Mouse (Mus musculus) erythroblast, embryonic 14.5 days (primary cell): ENCODE data around the gene Gfy. TPM values are rescaled to one million over a fixed set of nuclear protein-coding genes. Genes with fewer than 3 reads are reported as not detected.

Experiments used
- H3K27me3 ChIP-seq: 2 replicates; pipeline ENCODE4 v1.6.1; 2012; ENCODE audit warnings: inconsistent platforms; ENCODE audit not compliant: control insufficient read depth
- H3K36me3 ChIP-seq: 2 replicates; pipeline ENCODE4 v1.6.1; 2012; ENCODE audit warnings: mild to moderate bottlenecking, inconsistent platforms; ENCODE audit not compliant: control insufficient read depth
- H3K4me1 ChIP-seq: 2 replicates; pipeline ENCODE4 v1.6.1; 2012; ENCODE audit warnings: inconsistent platforms; ENCODE audit not compliant: control insufficient read depth
- H3K4me3 ChIP-seq: replicated peaks from 2 replicates; pipeline ENCODE3; 2012; ENCODE audit warnings: moderate library complexity, mild to moderate bottlenecking, inconsistent platforms
- H3K9me3 ChIP-seq: 2 replicates; pipeline ENCODE4 v1.6.1; 2012; ENCODE audit warnings: low read length, inconsistent platforms, mixed read lengths; ENCODE audit not compliant: control insufficient read depth
- GATA1 ChIP-seq: IDR thresholded peaks from 2 replicates; pipeline ENCODE4 v1.6.1; 2012; ENCODE audit warnings: low read length, inconsistent platforms, mixed read lengths
- TAL1 ChIP-seq: IDR thresholded peaks from 3 replicates; pipeline ENCODE4 v1.6.1; 2012; ENCODE audit warnings: low read length, inconsistent platforms, mixed read lengths
- polyA plus RNA-seq: library from polyadenylated mRNA; stranded (reverse); fragments of >175 nt; gene quantifications from 2 replicates; pipeline ENCODE4 v1.2.3, GENCODE M21; 2012

Gene Gfy
- polyA plus RNA-seq, 1 experiment = not detected

- Histone ChIP-seq H3K9me3 (no peaks in the 10 kb centered on the region), H3K4me1 (no peaks in the 10 kb centered on the region), H3K27me3 (peaks cover 27% of the 10 kb centered on the region)
Observed at GRCm38 (mm10) chr7:45195341-45196175, 16.2 kb upstream of the Gfy start.

DNA sequence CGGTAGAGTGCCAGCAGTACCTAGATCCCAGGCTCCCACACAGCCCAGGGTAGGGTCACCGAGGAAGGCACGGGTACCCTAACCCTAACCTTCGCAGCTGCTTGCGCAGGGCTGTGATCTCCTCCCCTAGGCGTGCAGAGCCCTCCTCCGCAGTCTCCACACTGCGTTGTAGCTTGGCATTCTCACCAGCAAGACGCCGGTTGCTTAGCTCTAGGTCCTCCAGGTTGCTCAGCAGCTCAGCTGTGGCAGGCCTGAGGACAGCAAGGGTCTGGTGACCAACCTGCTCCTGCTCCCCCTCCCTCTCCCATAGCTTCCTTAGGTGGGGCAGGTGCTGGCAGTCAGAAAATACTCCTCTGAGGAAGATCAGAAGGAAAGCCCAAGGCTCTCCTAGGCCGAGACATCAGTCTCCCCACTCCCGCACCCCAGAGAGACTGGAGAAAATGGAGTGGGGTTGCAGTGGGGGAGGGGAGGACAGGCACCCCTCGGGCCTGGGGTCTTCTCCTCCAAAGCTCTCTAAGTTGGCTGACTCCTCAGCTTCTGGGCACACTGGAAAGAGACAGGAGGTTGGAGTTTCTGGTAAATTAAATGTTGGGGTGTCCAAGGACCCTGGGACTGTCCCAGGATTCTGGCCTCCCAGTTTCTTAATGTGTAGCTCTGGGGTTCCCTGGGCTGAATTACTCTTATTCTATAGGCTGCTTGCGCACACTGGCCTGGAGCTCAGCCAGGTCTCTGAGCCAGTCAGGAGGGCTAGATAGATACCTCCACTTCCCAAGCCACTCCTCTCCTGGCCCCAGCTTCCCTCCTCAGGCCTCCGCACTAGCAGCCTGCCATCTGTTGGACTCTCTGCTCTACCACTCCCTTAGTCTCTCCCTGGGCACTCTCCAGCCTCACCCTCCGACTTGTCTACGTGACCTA is 14.8 kb upstream of the Gfy start:
- TF ChIP-seq TAL1 = no peak
- no peak for TF ChIP-seq GATA1
- no peaks in the 10 kb centered on the region for H3K4me1 ChIP-seq
- no peaks in the 10 kb centered on the region for H3K36me3 ChIP-seq
- H3K4me3 ChIP-seq = no peak overlapping the region
- peaks cover 38% of the 10 kb centered on the region for H3K27me3 ChIP-seq
- H3K9me3 ChIP-seq = no peaks in the 10 kb centered on the region

More at GRCm38 (mm10) chr7:45195341-45196175, 16.2 kb upstream of the Gfy start:
- TF ChIP-seq TAL1 (no peak), GATA1 (no peak)
- no peaks in the 10 kb centered on the region for H3K36me3 ChIP-seq
- no peak overlapping the region for H3K4me3 ChIP-seq

- Histone ChIP-seq H3K4me1 (no peaks in the 10 kb centered on the region), H3K4me3 (no peak overlapping the region), H3K27me3 (peaks cover 45% of the 10 kb centered on the region), H3K9me3 (no peaks in the 10 kb centered on the region), H3K36me3 (no peaks in the 10 kb centered on the region)
- TF ChIP-seq GATA1 (no peak), TAL1 (no peak)
Observed at GRCm38 (mm10) chr7:45193406-45193805, 14.0 kb upstream of the Gfy start.

DNA sequence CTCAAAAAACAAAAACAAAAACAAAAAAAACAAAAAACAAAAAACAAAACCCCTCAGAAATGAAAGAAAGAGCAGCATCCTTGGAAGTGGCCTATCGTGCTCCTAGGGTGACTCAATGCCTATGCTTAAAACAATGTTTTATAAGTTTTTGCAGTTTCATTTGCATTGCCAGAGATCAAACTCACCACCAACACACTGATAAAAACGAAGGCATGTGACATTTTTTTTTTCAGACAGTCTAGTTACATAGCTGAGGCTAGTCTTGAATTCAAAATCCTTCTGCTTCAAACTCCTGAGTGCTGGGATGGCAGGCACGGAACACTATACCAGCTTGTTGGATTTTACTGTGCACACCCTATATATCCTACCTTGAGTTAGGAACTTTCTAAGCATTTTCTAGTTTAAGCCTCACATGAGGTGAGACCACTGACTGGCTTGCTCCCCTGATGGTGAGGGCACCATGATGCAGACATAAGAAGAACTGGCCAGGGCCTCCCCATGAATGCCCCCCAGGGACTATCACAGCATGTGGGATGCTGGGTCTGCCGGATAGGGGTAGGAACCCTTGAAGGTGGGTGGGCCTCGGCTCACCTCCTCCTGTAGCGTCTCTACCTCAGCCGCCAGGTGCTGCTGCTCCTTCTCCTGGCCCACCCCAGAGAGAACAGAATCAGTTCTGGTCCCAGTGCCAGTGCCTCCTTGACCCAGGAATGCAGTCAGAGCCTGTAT is 13.4 kb upstream of the Gfy start:
- H3K36me3 ChIP-seq = no peaks in the 10 kb centered on the region
- H3K9me3 ChIP-seq = no peaks in the 10 kb centered on the region
- H3K27me3 ChIP-seq = peaks cover 51% of the 10 kb centered on the region
- no peaks in the 10 kb centered on the region for H3K4me1 ChIP-seq
- TF ChIP-seq GATA1 = no peak
- TF ChIP-seq TAL1 = no peak
- no peak overlapping the region for H3K4me3 ChIP-seq

- TF ChIP-seq GATA1 (no peak), TAL1 (no peak)
- H3K4me3 ChIP-seq = no peak overlapping the region
- no peaks in the 10 kb centered on the region for H3K36me3 ChIP-seq
- H3K4me1 ChIP-seq = no peaks in the 10 kb centered on the region
- peaks cover 54% of the 10 kb centered on the region for H3K27me3 ChIP-seq
- no peaks in the 10 kb centered on the region for H3K9me3 ChIP-seq
Observed at GRCm38 (mm10) chr7:45191803-45192363, 12.5 kb upstream of the Gfy start.

DNA sequence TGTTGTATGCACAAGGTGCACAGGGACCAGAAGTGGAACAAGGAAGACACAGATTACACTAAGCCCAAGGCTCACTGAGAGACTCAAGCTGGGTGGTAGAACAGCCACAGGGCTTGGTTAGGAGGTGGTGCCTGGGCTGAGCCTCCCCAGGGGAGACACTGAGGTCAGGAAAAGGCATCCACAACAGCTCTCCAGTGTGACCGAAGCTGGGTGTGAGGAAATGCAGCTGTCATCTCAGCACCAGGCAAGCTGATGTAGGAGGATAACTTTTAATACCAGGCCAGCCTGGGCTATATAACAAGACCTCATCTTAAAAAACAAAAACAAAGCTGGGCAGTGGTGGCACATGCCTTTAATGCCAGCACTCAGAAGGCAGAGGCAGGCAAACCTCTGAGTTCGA is 11.8 kb upstream of the Gfy start:
- H3K27me3 ChIP-seq = peaks cover 61% of the 10 kb centered on the region
- H3K36me3 ChIP-seq = no peaks in the 10 kb centered on the region
- H3K4me3 ChIP-seq = no peak overlapping the region
- TF ChIP-seq TAL1 = no peak
- no peak for TF ChIP-seq GATA1
- H3K4me1 ChIP-seq = no peaks in the 10 kb centered on the region
- H3K9me3 ChIP-seq = no peaks in the 10 kb centered on the region

DNA sequence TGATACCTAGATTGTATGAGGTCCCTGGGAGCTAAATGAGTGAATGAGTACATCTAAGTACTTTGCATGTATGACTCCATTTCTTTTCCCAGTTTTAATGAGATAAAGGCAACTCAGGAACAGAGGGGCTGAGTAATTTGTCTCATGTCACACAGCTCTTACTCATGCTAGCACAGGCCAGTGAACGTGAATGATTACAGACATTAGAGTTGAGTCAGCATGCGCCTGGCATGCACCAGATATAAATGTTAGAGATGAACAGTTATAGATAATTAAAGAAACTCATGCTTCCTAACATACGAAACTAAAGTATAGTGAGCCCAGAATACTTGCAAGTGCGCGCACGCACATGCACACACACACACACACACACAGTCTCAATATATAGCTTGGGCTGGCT is 10.8 kb upstream of the Gfy start:
- Histone ChIP-seq H3K4me1 (no peaks in the 10 kb centered on the region), H3K4me3 (no peak overlapping the region), H3K9me3 (no peaks in the 10 kb centered on the region), H3K27me3 (peaks cover 71% of the 10 kb centered on the region), H3K36me3 (no peaks in the 10 kb centered on the region)
- no peak for TF ChIP-seq GATA1
- no peak for TF ChIP-seq TAL1

DNA sequence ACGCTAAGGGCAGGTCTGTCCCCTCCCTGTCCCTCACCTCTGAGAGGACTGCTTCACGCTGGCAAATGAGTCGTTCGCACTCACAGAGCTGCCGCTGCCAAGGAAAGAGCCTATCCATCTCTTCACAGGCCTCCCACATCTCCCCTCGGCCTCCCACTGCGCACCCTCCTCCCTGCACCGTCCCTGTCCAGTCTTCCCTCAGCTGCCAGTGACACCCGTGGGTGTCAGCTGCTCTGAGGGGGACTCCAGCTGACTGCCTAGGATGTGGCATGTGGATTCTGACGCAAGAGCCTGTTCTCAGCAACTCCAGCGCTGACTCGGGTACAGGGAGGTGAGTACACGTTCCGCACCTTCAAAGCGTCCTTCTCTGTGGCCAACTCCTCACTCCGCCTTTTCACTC is 10.2 kb upstream of the Gfy start:
- no peak for TF ChIP-seq TAL1
- no peak for TF ChIP-seq GATA1

More for the DNA sequence above, 10.2 kb upstream of the Gfy start:
- no peaks in the 10 kb centered on the region for H3K9me3 ChIP-seq
- H3K4me3 ChIP-seq = no peak overlapping the region
- H3K27me3 ChIP-seq = peaks cover 77% of the 10 kb centered on the region
- H3K36me3 ChIP-seq = no peaks in the 10 kb centered on the region
- H3K4me1 ChIP-seq = no peaks in the 10 kb centered on the region
